Mouse (Mus musculus) heart, postnatal 14 days (tissue): Measurements from ENCODE around the gene Ogg1. TPM values are rescaled to one million over a fixed set of nuclear protein-coding genes. Genes with fewer than 3 reads are reported as not detected.

ENCODE experiments used
- DNase-seq, 2 experiments: peaks; one replicate each; pipeline ENCODE4 v3.0.0; 2021 to 2022
- intact Hi-C: fragments of 180-260 bp; cut with DNase I; formaldehyde crosslinking; loops from one replicate; pipeline ENCODE4 v1.15.1; 2025
- long read RNA-seq, 2 experiments: library from polyadenylated mRNA; stranded (forward); transcript quantifications; one replicate each; pipeline ENCODE4 v2.0.0; 2021
- total RNA-seq, 2 experiments: library from RNA; stranded (reverse); gene quantifications; 2 replicates each; pipeline ENCODE4 v1.2.3; 2021

Ogg1 gene
- total RNA-seq: 1 to 10 TPM; 6.5 to 7.4 TPM
- long read RNA-seq, experiment 1, transcript Ogg1-201 (7 exons, 1,549 nt): major isoform, 7 of 9 reads
- long read RNA-seq, experiment 1, partial matches to known transcripts: 0 of 9 reads
- long read RNA-seq, experiment 1, other reads (novel, unspliced or antisense): 2 of 9 reads
- long read RNA-seq, experiment 2, transcript Ogg1-201 (7 exons, 1,549 nt): major isoform, 8 of 10 reads
- long read RNA-seq, experiment 2, partial matches to known transcripts: 0 of 10 reads
- long read RNA-seq, experiment 2, other reads (novel, unspliced or antisense): 1 of 10 reads

GRCm38 (mm10) chr6:113326533-113327315, at the start of gene Ogg1:
Gene Ogg1 (plus strand): TSS chr6:113326972.
- DNase-seq: peak; percentile 96 to 97
- intact Hi-C loops: loop anchor here (2.0 to 10.0 kb wide), 2 partner anchors 18 to 48 kb away; partner anchors contain the start of genes Arpc4 and Tada3

- intact Hi-C loops: no loop called here
- DNase-seq: no peak
Measured at GRCm38 (mm10) chr6:113281676-113282075, 45.1 kb upstream of the Ogg1 start.

GRCm38 (mm10) chr6:113282101-113282802, 44.5 kb upstream of the Ogg1 start, which contains the start of gene Cpne9:
Gene Cpne9 (plus strand): TSS chr6:113282307.
- peak; percentile 7 to 10 for DNase-seq
- intact Hi-C loops: no loop called here

GRCm38 (mm10) chr6:113282969-113283368, 43.8 kb upstream of the Ogg1 start:
- intact Hi-C loops: no loop called here

GRCm38 (mm10) chr6:113283500-113283899, 43.3 kb upstream of the Ogg1 start:
- no peak for DNase-seq
- intact Hi-C loops: no loop called here

More at GRCm38 (mm10) chr6:113282969-113283368, 43.8 kb upstream of the Ogg1 start:
- no peak for DNase-seq

- intact Hi-C loops: no loop called here
- DNase-seq: no peak
Measured at GRCm38 (mm10) chr6:113284931-113285330, 41.8 kb upstream of the Ogg1 start.

GRCm38 (mm10) chr6:113286316-113286715, 40.5 kb upstream of the Ogg1 start:
- intact Hi-C loops: no loop called here
- DNase-seq: no peak

- no peak for DNase-seq
- intact Hi-C loops: no loop called here
Measured at GRCm38 (mm10) chr6:113287236-113287635, 39.5 kb upstream of the Ogg1 start.

- intact Hi-C loops: no loop called here
- no peak for DNase-seq
Measured at GRCm38 (mm10) chr6:113289346-113289745, 37.4 kb upstream of the Ogg1 start.

- intact Hi-C loops: no loop called here
- no peak for DNase-seq
Measured at GRCm38 (mm10) chr6:113290346-113290745, 36.4 kb upstream of the Ogg1 start.

GRCm38 (mm10) chr6:113292938-113293337, 33.8 kb upstream of the Ogg1 start:
- intact Hi-C loops: no loop called here

GRCm38 (mm10) chr6:113296046-113296445, 30.7 kb upstream of the Ogg1 start:
- DNase-seq: no peak
- intact Hi-C loops: no loop called here

More at GRCm38 (mm10) chr6:113292938-113293337, 33.8 kb upstream of the Ogg1 start:
- DNase-seq: no peak

GRCm38 (mm10) chr6:113296639-113297038, 30.1 kb upstream of the Ogg1 start:
- intact Hi-C loops: no loop called here
- no peak for DNase-seq

GRCm38 (mm10) chr6:113301350-113301749, 25.4 kb upstream of the Ogg1 start:
- DNase-seq: no peak
- intact Hi-C loops: loop anchor here (5.0 kb wide), 2 partner anchors 64 to 264 kb away; partner anchors contain the start of gene Mtmr14

GRCm38 (mm10) chr6:113302258-113302657, 24.5 kb upstream of the Ogg1 start:
- intact Hi-C loops: loop anchor here (2.0 to 5.0 kb wide), 3 partner anchors 65 to 265 kb away; partner anchors contain the start of gene Mtmr14
- peak in 1 of 2 experiments; percentile 23 for DNase-seq

- intact Hi-C loops: no loop called here
- peak; percentile 99 to 100 for DNase-seq
Measured at GRCm38 (mm10) chr6:113306322-113306985, 20.3 kb upstream of the Ogg1 start.

- DNase-seq: no peak
- intact Hi-C loops: no loop called here
Measured at GRCm38 (mm10) chr6:113306986-113307349, 19.8 kb upstream of the Ogg1 start, which contains the start of gene Brpf1. Gene Brpf1 (plus strand): TSS chr6:113307137.

- intact Hi-C loops: loop anchor here (2.0 kb wide), 1 partner anchor 19 kb away; the partner anchor contains the start of gene Ogg1
- DNase-seq: peak; percentile 40 to 48
Measured at GRCm38 (mm10) chr6:113307481-113308121, 19.2 kb upstream of the Ogg1 start.

GRCm38 (mm10) chr6:113308141-113308540, 18.6 kb upstream of the Ogg1 start:
- DNase-seq: peak in 1 of 2 experiments; percentile 21
- intact Hi-C loops: loop anchor here (2.0 kb wide), 1 partner anchor 19 kb away; the partner anchor contains the start of gene Ogg1
